Mouse (Mus musculus): ENCODE data around the gene Irf1.

The Irf1 gene

GRCm38 (mm10) chr11:53786058-53787031 is 16.5 kb downstream of the Irf1 start:
- DNase-seq = no peak

DNA sequence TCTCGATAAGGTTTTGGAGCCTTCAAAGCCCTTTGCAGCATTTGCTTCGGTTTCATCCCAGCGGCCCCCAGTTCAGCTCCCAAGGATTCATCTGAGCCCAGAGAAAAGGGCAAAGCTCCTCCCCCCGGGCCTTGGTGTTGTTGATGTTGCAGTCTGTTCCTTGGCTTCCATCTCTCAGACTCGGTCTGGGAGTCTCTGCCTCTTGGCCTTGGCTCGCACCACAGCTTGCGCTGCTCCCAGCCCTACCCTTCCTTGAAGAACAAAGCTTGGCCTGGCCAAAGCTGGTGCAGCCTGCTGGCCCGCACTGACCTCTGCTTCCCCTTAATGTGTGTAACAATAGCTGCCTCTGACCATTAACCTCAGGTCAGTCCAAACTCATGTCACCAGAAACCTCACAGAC is 18.4 kb downstream of the Irf1 start:
- no peak for DNase-seq

DNA sequence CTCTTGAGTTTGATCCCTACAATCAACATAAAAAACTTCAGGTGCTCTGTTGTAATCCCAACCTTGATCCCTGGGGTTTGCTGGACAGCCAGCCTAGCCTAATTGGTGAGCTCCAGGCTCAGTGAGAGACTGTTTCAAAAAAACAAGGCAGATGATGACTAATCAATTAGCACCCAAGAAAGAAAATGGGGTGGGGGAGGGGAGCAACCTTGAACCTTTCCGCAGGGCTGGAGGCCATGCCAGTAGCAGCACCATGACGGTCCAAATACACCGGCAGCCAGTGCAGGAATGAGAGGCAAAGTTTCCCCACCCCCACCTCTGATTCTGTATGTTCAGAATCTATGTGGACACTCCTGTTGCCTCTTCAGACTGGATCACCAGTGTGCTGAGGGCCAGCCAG is 19.5 kb downstream of the Irf1 start:
- no peak for DNase-seq

DNA sequence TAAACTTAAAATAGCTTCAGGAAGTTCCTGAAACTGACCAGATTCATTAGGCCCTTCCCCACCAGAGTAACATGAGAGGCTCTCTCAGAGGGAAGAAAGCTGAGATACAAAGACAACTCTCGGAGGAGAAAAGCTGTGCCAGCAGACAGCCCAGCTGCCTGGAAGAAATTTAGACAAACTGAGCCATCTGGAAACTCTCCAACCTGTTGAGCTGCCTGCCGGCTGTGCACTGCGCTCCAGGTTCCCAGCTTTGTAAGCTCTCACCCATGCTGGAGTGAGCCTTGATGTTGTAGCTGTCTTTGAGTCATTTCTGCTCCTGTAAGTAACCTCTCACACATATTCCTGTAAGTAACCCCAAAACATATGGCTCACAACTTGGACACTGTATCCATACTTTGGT is 23.2 kb downstream of the Irf1 start:
- no peak for DNase-seq

GRCm38 (mm10) chr11:53794015-53794414 is 24.2 kb downstream of the Irf1 start:
- DNase-seq = peak; percentile 28

GRCm38 (mm10) chr11:53794671-53795557 is 25.1 kb downstream of the Irf1 start:
- no peak for DNase-seq

DNA sequence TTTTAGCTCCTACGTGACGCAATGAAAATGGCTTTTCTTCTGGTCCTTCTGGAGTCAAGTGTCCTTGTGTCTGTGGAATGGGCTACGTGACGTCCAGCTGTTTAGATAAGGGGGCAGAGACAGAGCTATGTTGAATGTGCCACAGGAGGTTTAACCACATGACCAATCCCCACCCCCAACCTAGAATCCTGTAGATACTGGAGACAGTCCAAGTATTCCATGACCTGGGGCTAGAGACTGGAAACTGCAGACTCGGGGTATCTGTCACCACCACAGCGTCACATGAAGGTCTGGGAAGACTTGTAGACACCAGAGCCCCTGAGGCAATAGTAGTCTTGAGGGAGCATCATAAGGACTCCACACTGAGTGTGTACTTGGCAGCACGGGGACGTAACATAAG is 26.0 kb downstream of the Irf1 start:
- DNase-seq = no peak

DNA sequence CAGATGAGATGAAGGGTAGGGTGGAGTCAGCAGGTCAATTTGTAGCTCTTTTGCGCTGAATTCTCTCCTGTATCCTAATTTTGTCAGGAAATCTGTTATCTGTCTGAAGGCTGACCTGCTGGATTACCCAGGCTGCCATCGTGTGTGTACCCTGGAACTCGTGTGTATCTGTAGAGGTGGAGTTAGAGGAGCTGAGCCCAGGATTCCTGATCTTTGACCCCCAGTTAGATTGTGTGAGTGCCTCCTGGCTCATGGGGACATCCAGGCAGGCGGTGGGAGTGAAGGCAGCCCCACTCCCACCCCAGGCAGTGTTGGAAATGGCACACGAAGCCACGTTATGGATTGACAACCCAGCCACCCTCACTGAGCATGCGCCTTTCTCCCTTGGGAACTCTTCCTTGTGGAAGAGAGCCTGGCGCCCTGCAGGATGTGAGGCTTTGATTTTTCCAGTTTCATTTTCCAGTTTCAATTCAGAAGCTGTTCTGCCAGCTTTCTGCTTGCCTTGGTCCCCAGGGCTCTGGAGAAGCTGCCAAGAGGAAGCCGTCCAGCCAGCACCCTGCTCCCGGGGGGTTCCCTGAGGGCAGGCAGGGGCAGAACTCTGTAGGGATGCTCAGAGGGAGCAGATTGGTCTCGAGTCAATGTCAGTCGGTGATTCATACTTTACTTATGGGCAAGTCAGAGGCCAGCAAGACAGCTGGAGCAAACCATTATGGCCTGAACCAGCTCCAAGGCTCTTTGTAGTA is 26.8 kb downstream of the Irf1 start:
- DNase-seq = no peak

- DNase-seq = no peak
Measured at GRCm38 (mm10) chr11:53797386-53797920, 27.6 kb downstream of the Irf1 start.

DNA sequence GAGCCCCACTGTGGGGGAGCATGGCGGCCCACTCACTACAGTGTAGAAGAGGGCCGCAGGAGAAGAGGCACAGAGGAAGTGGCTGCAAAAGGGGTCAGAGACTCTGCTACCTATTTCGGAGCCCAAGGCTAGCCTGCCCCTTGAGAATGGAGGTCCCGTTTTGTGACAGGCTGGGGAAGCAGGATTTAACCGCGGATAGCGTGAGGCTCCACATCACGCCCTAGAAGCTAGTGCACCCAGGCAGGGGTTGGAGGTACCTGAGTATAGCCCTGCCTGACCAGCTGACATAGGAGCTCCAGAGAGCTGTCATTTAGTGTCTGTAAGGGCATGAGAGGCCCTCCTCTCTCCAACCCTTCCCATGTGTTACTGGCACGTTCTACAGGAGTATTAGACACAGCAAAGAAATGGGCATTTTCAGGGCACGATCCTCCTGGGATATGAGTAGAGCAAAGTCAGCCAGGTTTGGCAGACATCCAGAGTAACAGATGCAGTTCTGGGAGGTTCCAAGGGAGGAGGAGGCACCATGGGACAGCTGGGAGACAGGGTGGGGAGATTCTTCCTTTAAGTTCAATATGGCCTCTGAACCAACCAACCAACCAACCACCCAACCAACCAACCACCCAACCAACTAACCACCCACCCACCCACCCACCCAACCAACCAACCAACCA is 28.4 kb downstream of the Irf1 start:
- no peak for DNase-seq

DNA sequence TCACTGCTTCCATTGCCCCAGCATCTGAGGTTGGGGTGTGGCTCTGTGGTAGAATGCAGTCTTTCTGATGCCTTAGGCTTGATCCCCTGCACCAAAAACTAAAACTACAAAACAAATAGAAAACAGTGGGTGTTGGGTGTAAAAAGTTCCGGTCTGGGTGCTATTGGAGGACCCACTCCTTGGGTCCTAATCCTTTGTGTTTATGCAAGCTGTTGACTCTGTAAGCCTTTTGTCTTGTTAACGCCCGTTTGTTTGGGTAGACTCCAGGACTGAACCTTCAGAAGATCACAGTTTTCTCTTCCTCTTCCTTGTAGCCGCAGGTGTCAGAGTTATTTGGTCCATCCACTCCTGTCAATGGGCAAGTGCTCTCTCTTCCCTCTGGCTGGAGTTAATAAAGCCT is 30.2 kb downstream of the Irf1 start:
- DNase-seq = no peak

GRCm38 (mm10) chr11:53800975-53801374 is 31.2 kb downstream of the Irf1 start:
- DNase-seq = no peak

DNA sequence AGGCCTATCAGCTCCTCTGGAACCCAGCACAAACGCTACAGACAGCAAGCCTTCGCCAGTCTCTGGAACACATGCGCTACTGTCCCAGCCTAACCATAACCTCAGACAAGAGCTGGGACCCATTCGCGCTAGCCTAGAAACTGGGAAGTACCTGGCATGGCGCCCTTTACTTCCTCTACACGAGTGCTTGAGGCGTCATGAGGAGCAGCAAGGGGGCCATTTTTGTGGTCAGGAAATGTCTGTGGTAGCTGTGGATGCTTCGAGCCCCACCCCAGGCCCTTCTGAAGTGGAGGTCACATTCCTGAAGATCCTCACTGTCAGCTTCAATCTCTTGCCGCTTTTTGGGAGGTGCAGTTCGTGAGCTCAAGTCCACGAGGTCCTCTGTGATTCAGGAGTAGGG is 33.3 kb downstream of the Irf1 start:
- no peak for DNase-seq

DNA sequence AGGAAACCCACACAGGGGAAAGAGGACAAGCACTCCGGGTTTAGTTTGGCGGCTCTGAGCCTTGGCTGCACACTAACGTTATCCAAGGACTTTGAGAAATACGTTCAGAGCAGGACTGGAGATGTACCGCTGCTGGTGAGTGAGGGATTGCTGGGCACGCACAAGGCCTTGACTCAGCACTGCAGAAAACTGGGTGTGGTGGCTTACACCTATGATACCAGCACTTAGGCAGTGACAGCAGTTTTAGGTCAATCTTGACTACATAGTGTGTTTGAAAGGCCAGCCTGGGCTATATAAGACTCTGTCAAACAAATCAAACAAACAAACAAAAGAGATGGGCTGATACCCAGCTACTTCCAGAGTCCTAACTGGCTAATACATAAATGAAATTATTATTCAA is 33.7 kb downstream of the Irf1 start:
- DNase-seq = no peak

- DNase-seq = no peak
Measured at GRCm38 (mm10) chr11:53804569-53805344, 34.9 kb downstream of the Irf1 start.

GRCm38 (mm10) chr11:53805786-53806185 is 36.0 kb downstream of the Irf1 start:
- DNase-seq = no peak

- no peak for DNase-seq
Measured at GRCm38 (mm10) chr11:53809354-53809753, 39.5 kb downstream of the Irf1 start.

GRCm38 (mm10) chr11:53810156-53810555 is 40.3 kb downstream of the Irf1 start:
- no peak for DNase-seq

GRCm38 (mm10) chr11:53810749-53811148 is 40.9 kb downstream of the Irf1 start:
- no peak for DNase-seq

- no peak for DNase-seq
Measured at GRCm38 (mm10) chr11:53811312-53811711, 41.5 kb downstream of the Irf1 start.
